Mouse (Mus musculus): ENCODE measurements around the gene Herpud2.

The Herpud2 gene

GRCm38 (mm10) chr9:25151611-25152241, at the start of gene Herpud2:
Gene Herpud2, minus strand, starts transcription at chr9:25151820.
- peak; percentile 88 for DNase-seq

DNA sequence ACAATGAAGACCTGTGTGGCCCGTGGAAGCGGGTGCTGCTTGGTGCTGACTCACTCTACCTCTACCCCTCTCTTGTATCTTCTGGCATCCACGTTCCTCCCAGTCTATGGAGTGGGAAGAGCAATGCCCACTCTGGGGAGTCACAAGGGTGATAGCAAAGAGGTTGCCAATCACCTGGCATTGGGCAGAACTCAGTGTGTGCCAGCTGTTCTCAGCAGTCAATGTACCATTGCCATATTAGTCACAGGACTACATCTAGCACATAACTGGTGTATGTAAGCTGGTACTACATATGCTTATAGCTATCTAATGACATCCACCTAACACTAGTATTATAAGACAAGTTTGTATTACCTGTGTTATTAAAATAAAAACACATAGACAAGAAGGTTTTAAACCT, 49.4 kb upstream of the Herpud2 start:
- DNase-seq, result no peak

- no peak for DNase-seq
Measured at GRCm38 (mm10) chr9:25200148-25200547, 48.5 kb upstream of the Herpud2 start.

DNA sequence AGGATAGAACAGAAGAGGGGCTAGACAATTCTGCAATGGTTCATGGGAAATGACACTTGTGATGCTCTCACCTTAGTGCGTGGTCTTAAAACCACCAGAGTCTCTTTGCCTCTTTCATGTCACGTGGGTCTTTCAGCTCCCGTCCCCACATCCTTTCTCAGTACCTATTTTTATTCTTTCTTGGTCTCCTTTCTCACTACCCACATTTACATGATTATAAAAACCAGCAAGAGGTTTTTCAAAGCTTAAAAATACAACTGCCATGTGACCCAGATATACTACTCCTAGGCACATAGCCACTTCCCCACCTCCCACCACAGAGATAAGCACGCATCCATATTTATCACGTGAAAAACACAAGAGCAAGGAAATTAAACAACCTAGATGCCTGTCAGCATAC, 45.1 kb upstream of the Herpud2 start:
- DNase-seq, result no peak

GRCm38 (mm10) chr9:25191612-25192011, 40.0 kb upstream of the Herpud2 start:
- no peak for DNase-seq

- DNase-seq, result no peak
Measured at GRCm38 (mm10) chr9:25186501-25186900, 34.9 kb upstream of the Herpud2 start.

DNA sequence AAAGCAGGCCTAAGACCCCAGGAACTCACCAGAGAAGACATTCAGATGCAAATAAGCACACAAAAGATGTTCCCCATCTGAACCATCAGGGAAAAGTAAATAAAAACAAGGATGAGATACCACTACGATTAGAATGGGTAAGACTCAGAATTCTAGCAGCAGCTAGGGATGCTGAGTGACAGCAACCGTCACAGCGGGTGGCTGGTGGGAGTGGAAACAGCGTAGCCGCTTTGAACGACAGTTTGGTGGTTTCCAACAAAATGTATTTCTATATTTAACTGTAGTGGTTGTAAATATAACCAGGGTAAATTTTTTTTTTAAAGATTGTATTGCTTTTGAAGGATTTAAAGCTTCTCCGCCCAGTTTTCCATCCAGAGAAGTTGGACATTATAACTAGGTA, 34.2 kb upstream of the Herpud2 start:
- DNase-seq, result no peak

DNA sequence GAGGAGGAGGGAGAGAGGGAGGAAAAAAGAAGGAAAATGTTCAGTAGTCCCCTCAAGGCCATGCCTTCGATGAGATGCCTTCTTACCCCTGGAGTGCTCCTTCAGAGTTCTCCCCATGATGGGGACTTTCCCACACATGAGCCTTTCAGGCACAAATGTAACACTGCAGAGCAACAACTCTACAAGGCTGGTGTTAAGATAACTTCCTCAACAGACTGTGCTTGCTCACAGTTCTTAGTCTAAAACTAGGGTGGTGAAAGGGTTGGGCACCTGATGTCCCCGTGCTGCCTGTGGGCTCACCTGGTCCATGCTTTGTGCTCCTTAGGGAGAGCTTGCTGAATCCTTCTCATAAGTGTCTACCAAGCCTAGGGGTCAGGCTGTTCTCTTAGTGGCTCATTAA, 33.0 kb upstream of the Herpud2 start:
- no peak for DNase-seq

- no peak for DNase-seq
Measured at GRCm38 (mm10) chr9:25178066-25178465, 26.4 kb upstream of the Herpud2 start.

GRCm38 (mm10) chr9:25177201-25177600, 25.6 kb upstream of the Herpud2 start:
- DNase-seq, result no peak

DNA sequence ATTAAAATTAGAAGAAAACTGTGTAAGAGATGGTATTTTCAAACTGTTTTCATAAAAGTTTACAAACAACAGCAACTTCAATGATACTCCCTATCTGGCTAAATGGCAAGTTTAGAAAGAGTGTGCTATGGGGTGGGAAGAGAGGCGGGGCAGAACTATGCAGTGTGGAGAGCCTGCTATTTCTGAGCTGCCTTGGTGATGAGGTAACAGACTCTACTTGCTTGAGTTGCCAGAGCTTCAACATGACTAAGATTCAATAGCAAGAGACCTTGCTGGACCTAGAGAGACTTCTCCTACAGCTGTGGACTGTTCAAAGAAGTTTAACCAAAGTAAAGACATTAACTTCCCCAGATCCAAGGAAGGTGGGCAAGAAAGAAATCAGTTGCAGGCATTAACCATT, 24.9 kb upstream of the Herpud2 start:
- DNase-seq, result no peak

DNA sequence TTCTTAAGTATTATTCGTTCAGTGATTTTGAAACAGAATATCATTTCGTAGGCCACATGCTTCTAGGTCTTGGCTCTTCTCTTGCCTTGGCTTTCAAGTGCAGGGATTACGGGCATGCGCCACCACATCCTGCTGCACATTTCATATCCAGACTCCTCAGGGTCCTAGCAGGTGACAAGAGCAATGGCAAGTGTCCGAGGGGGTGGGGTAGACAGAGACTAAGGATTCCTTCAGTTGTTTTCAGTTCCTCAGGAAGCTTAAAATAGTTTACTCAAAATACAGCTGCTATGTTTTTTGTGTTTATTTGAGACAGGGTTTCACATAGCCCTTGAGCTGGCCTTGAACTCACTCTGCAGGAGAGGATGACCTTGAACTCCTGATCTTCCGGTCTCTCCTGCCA, 24.4 kb upstream of the Herpud2 start:
- no peak for DNase-seq

DNA sequence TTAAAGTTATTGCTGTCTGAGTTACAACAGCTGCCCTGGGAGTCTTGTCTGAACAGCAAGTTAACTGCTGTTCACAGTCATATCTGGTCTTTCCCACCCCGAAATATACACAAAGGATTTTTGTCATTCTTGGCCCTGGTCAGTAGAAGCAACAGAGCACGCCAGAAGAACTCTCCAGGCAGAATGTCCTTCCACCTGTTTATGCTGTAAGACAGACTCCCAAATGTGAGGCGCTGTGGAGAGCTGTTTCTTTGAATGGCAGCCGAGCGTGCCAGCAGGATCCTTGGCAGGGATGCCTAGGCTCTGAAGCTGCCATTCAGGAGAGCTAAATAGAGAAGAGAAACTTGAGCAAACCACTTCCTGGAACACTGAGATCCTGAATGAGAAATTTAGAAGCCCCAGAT, 23.4 kb upstream of the Herpud2 start:
- DNase-seq, result peak; percentile 88

- no peak for DNase-seq
Measured at GRCm38 (mm10) chr9:25174614-25175013, 23.0 kb upstream of the Herpud2 start.

- no peak for DNase-seq
Measured at GRCm38 (mm10) chr9:25173171-25173570, 21.6 kb upstream of the Herpud2 start.

GRCm38 (mm10) chr9:25169626-25170025, 18.0 kb upstream of the Herpud2 start:
- DNase-seq, result no peak

GRCm38 (mm10) chr9:25167458-25168084, 16.0 kb upstream of the Herpud2 start:
- DNase-seq, result peak; percentile 84

- no peak for DNase-seq
Measured at GRCm38 (mm10) chr9:25158218-25158617, 6.6 kb upstream of the Herpud2 start.

DNA sequence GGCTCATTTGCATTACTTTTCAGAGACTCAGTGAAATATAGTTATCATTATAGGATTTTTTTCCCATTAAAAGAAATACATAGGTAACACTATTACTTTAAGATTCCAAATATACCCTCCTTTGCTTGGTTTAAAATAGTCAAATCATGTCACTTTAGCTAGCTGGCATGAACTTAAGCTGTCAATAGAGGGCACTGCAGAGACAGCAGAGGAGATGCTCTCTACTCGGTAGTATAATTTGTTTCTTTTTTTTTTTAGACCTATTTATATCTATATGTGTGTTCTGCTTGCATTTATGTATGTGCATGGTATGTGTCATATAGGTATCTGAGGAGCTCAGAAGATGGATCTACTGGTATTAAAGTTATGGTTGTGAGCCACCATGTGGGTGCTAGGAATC, 4.8 kb upstream of the Herpud2 start:
- DNase-seq, result no peak

GRCm38 (mm10) chr9:25153066-25153465, 1.4 kb upstream of the Herpud2 start:
- no peak for DNase-seq

GRCm38 (mm10) chr9:25152457-25152856, 837 bp upstream of the Herpud2 start:
- DNase-seq, result no peak

- DNase-seq, result no peak
Measured at GRCm38 (mm10) chr9:25150791-25151610, 619 bp downstream of the Herpud2 start.

GRCm38 (mm10) chr9:25148767-25149166, 2.9 kb downstream of the Herpud2 start:
- no peak for DNase-seq

- DNase-seq, result no peak
Measured at GRCm38 (mm10) chr9:25145925-25146324, 5.7 kb downstream of the Herpud2 start.

All from cerebellum, adult 9-10 months (tissue).